Mouse (Mus musculus): ENCODE results near the gene Pus1. TPM values are rescaled to one million over a fixed set of nuclear protein-coding genes. Genes with fewer than 3 reads are reported as not detected.

The Pus1 gene
- 10 to 100 TPM; 18.2 to 21.4 TPM for total RNA-seq (2021)

DNA sequence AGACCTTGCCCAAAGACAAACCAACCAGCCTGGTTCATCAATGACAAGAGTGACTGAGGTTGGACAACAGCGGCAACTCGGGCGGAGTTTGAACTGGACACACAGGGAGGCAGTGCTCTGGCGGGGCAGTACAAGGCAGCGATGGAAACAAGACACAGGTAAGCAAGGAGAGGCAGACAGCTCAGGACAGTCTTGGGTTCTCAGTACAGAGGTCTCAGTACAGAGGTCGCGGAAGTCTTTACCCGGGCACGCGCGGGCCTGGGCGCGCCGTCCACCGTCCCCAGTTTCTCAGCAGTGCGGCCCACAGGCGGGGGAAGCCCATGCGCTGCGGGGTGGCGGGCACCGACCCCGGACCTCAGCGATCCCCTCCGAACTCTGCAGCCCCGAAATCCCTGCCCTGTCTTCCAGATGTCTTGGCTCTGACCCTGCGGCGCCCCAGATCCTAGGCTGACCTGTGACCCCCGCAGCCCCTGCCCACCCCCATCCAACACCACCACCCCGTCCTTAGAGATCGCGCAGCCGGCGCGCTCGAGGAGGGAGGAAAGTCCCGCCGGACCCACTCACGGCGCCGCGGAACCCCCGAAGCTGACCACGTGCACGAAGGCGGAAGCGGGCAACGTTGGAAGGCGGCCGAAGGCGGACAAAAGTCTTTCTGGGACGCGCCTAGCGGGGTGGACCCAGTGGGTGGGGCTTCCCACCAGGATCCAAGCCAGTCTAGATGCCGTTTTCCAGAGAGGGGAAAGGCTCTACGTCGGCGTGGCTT, at the start of gene Pus1:
Gene Pus1 (minus strand): TSS at position 662 of the 763 bp plus-strand sequence.
- peak; percentile 93 to 96 for DNase-seq (ENCODE audit: low spot score in 2 of 2)
- intact Hi-C loops (cut with DNase I): no loop called here

DNA sequence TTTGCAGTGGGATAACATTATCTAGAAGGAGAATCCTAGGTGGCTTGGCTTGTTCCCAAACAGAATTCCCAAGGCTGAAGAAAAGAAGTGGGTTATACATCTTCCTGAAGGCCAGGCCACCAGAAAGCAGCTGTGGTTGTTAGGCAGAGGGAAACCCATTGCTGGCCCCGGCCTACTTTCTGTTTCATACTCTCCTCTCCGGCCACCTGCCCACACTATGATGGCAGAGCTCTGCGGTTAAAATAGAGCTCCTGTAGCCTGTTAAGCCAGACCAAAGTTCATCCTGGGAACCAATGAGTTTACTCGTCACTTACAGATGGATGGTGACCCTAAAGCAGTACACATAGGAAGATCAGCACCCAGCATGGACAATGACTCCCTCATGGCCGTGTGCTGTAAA, 47.1 kb upstream of the Pus1 start:
- intact Hi-C loops (cut with DNase I): no loop called here
- DNase-seq (ENCODE audit: low spot score in 2 of 2): no peak

DNA sequence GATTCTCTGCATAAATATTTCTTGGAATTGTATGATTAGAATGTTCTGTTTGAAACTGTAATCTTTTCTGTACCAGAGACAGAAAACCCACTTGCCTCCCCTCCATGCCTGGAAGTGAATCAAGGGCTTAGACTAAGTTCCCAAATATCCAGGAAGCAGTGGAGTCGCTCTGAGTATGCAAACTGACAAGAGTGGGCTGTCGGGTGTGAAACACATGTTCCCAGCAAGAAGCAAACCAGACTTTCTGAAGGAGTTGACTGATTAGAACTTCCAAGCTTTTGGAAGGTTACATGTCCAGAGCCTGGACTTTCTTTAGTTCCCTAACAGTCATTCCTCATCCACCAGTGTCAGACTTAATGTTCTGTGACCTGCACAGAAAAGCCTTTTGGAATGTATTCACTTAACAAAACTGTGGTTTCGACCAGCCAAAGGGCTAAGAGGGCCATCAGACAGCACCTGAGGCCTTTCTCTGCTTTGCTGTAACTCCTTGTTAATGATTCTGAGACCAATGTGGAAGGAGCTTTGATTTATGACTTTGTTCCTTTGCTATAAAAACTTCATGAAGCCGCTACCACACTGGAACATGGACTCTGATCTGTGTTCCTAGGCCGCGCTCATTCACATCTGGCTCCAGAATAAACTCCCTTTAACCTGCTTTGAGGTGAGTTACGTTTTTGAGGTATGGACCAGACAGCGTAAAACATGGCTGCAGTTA, 46.5 kb upstream of the Pus1 start:
- intact Hi-C loops (cut with DNase I): no loop called here
- DNase-seq (ENCODE audit: low spot score in 2 of 2): peak; percentile 17 to 64

DNA sequence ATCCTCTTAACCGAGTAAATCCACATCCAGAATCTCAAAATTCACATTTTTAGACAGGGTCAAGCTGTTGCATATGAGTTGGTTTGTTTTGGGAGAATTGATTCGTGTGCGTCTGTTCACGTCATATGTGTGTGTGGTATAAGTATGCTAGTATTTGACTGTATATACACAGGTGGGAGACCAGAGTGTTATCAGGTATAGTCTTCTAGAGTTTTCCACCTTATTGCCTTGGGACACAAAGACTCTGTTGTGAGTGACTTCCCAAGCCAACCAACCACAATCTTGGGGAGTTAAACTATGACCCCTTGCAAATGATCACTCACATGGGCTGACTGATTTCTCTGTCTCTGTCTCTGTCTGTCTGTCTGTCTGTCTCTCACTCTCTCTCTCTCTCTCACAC, 44.0 kb upstream of the Pus1 start:
- DNase-seq (ENCODE audit: low spot score in 2 of 2): no peak
- intact Hi-C loops (cut with DNase I): no loop called here

- peak; percentile 98 to 100 for DNase-seq (ENCODE audit: low spot score in 2 of 2)
- intact Hi-C loops (cut with DNase I): no loop called here
Observed at GRCm38 (mm10) chr5:110809667-110810325, 29.3 kb upstream of the Pus1 start, which contains the start of gene Ulk1. Ulk1 (minus strand) TSS chr5:110810097.

GRCm38 (mm10) chr5:110808821-110809666, 28.6 kb upstream of the Pus1 start:
- intact Hi-C loops (cut with DNase I): no loop called here
- peak in 1 of 2 experiments; percentile 14 for DNase-seq (ENCODE audit: low spot score in 2 of 2)

DNA sequence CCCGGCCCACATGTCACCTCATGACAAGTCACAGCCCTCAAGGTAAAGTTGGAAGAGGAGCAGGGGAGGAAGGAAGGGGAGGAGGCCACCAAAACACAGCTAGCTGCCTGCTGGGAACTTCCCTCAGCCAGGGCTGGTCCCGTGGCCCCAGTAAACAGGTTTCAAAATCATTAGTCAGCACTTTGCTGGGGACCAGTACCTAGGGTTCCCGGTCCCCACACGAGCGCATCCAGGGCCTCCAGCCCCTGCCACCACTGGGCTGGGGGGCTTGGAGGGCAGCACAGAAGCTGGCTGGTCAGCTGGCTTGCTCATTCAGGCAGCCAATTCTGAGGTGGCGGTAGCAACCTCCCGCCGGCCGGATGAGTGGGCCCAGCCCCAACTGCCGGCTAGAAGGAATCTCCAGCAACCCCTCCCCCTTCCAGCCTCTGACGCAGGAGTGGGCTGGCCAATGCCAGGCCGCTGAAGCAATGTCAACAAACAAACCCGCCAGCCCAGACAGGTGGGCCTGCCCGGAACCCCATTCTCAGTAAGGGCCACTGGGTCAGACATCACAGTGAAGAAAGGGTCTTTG, 27.7 kb upstream of the Pus1 start:
- intact Hi-C loops (cut with DNase I): no loop called here

DNA sequence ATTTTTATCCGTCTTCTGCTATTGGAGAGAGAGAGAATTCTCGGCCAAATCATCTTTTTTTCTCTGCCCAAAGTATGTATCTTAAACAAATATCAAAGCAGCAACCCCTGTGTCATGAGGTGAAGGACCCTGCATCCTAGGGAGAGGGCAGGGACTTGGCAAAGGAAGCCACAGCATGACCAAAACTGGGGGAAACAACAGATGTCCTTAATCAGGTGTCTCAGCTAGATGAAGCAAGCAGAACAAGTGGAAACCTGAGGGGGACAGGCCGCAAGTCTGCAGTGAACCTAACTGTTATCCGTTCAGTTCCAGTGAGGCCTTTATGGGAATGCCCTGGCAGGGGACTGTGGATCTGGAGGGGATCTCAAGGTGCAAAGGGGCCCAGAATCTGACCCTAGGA, 27.0 kb upstream of the Pus1 start:
- intact Hi-C loops (cut with DNase I): no loop called here
- DNase-seq (ENCODE audit: low spot score in 2 of 2): no peak

More for the DNA sequence above, 27.7 kb upstream of the Pus1 start:
- DNase-seq (ENCODE audit: low spot score in 2 of 2): peak; percentile 86 to 90

GRCm38 (mm10) chr5:110806676-110807075, 26.2 kb upstream of the Pus1 start:
- no peak for DNase-seq (ENCODE audit: low spot score in 2 of 2)
- intact Hi-C loops (cut with DNase I): no loop called here

DNA sequence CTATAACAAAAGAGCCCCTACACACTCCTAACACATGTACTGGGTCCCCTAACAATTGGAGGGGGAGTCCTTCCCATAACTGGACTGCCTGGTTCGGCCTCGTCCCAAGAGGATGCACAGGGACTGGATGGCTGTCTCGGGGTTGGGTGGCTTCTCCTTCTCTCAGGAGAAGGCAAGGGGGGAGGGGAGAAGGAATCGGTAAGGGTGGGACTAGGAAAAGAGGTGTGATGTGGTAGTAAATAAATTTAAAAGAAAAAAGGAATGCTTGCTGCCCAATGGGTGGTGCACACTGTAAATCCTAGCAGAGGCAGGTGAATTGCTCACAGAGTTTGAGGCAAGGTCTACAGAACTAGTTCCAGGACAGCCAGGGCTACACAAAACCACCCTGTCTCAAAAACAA, 25.7 kb upstream of the Pus1 start:
- intact Hi-C loops (cut with DNase I): no loop called here
- DNase-seq (ENCODE audit: low spot score in 2 of 2): no peak

DNA sequence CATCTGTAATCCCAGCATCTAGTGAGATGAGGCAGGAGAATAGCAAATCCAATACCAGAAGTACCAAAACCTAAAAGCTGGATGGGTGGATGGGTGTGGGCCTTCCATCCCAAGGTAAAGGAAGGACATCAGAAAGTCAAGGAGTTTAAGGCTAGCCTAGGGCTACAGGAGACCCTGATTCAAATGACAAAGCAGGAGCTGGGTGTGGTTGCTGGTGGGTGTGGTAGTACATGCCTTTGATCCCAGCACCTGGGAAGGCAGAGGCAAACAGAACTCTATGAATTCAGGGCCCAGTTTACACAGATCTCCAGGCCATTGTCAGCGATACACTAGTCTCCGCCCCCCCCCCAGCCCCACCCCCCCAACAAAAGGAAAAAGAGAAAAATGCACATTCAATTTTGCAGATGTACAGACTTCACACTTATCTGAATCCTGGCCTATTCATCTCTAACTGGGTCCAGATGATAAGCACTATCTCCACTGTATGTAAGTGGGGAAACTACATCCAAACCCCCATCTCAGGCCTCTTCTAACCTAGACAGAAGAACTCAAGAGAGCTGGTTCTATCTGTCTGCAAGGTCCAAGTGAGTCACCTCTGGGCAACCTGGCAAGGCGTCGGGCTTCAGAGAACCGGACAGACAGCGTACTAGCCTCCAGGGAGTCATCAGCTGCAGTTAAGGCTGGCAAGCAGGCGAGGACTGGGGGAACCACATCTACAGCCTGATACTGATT, 23.7 kb upstream of the Pus1 start:
- no peak for DNase-seq (ENCODE audit: low spot score in 2 of 2)
- intact Hi-C loops (cut with DNase I): no loop called here

DNA sequence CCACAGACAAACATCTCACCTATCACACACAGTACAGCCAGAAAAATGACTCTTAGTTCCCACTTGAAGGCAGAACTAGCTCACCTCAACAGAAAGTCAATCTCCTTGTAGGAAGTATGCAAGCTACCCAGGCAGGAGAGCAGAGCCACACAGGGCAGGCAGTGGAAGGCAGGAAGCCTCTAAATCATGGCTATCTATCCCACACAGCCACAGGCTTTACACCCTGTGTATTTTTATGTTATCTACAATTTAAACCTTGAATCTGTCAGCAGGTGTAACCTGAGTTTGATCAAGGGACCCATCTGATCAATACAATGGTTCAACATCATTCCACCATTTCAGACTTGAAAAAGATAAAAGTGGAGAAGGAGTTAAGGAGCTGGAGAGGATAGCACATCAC, 22.4 kb upstream of the Pus1 start:
- no peak for DNase-seq (ENCODE audit: low spot score in 2 of 2)
- intact Hi-C loops (cut with DNase I): no loop called here

DNA sequence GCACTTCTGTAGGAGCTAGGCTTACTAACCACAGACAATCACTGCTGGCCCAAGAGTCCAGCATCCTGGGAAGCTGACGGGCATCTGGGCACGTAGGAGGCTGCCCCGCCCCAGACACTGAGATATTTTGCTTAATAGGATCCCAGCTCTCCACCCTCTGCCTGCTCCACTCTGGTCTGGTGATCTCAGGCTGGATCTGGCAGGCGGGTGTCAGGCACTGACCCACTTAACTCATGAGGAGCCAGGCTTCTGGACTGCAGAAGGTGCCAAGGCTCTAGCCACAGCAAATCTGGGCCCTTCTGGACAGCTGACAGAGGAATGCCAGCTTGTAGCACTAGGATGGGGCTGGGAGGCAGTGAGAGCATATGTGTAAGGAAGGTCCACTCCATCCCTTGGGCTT, 21.7 kb upstream of the Pus1 start:
- DNase-seq (ENCODE audit: low spot score in 2 of 2): peak in 1 of 2 experiments; percentile 31
- intact Hi-C loops (cut with DNase I): no loop called here

- DNase-seq (ENCODE audit: low spot score in 2 of 2): no peak
- intact Hi-C loops (cut with DNase I): no loop called here
Observed at GRCm38 (mm10) chr5:110801036-110801624, 20.7 kb upstream of the Pus1 start.

GRCm38 (mm10) chr5:110797696-110798095, 17.2 kb upstream of the Pus1 start:
- intact Hi-C loops (cut with DNase I): no loop called here
- DNase-seq (ENCODE audit: low spot score in 2 of 2): no peak

DNA sequence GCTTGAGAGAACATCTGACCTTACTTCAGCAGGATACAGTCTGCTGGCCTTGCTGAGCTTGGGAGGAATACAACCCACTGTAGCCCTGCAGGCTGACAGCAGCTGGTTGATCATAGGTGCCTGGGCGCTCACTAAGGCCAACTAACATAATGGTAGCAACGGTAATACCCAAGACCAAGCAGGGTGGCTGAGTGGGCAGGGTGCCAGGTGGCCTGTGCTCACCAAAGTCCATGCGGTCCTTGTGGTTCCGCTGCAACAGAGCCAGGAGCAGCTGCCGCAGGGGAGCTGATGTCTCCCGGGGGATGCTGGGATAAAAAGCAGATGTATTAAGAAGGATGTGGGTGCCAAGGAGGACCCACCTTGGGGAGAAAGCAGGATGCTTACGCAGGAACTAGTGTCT, 13.9 kb upstream of the Pus1 start:
- intact Hi-C loops (cut with DNase I): no loop called here
- DNase-seq (ENCODE audit: low spot score in 2 of 2): no peak

DNA sequence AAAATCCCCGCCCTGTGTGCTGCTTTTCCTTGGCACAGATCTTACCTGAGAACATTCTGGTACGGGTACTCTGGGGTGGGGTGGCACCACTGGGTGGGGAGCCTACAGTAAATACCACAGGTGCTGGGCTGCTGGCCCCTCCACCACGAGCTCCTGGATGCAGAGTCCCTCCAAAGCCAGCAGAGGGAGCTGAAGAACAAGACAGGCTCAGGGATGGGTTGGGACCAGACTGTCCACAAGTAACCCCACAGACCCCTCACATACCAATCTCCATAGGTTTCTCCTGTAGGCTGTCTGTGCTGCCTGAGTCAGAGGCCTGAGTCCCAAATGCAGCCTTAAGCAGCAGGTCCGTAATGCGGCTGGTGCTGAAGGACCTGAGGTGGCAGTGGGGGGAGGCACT, 8.2 kb upstream of the Pus1 start:
- no peak for DNase-seq (ENCODE audit: low spot score in 2 of 2)
- intact Hi-C loops (cut with DNase I): loop anchor here (5.0 kb wide), 1 partner anchor 474 kb away; no protein-coding TSS in a partner anchor
